Mouse (Mus musculus) lung, postnatal 0 days (tissue): ENCODE measurements around the gene Kif26a. TPM values are rescaled to one million over a fixed set of nuclear protein-coding genes. Genes with fewer than 3 reads are reported as not detected.

Experiments used
- ATAC-seq: fragments of 200-750 bp; cut with Nextera tagmentation; 2 replicates; pipeline ENCODE4 v1.8.0; 2017; ENCODE audit warnings: moderate library complexity
- DNase-seq: peaks from one replicate; pipeline ENCODE4 v3.0.0-alpha.2; 2016; ENCODE audit warnings: low spot score
- H3K27ac ChIP-seq: fragments of 300-500 bp; sonication (generic); 2 replicates; pipeline ENCODE4 v1.5.1; 2014; ENCODE audit warnings: antibody characterized with exemption, mild to moderate bottlenecking, low read length, mixed read lengths
- H3K27me3 ChIP-seq: fragments of 300-500 bp; sonication (generic); replicated peaks from 2 replicates; pipeline ENCODE4 v1.6.1; 2014; ENCODE audit warnings: low read length, mixed read lengths; ENCODE audit not compliant: insufficient read depth
- H3K36me3 ChIP-seq: fragments of 300-500 bp; sonication (generic); 2 replicates; pipeline ENCODE4 v1.6.1; 2014; ENCODE audit warnings: low read length, mixed read lengths; ENCODE audit not compliant: insufficient read depth
- H3K4me1 ChIP-seq: fragments of 300-500 bp; sonication (generic); 2 replicates; pipeline ENCODE4 v1.6.1; 2014; ENCODE audit warnings: antibody characterized with exemption, low read depth, low read length, mixed read lengths; ENCODE audit not compliant: insufficient read depth
- H3K4me2 ChIP-seq: fragments of 300-500 bp; sonication (generic); replicated peaks from 2 replicates; pipeline ENCODE4 v1.6.1; 2014; ENCODE audit warnings: low read depth, mild to moderate bottlenecking, low read length, moderate library complexity, mixed read lengths
- H3K4me3 ChIP-seq: fragments of 300-500 bp; sonication (generic); 2 replicates; pipeline ENCODE4 v1.5.1; 2014; ENCODE audit warnings: low read depth, low read length
- H3K9ac ChIP-seq: fragments of 300-500 bp; sonication (generic); replicated peaks from 2 replicates; pipeline ENCODE4 v1.6.1; 2014; ENCODE audit warnings: low read depth, mild to moderate bottlenecking
- H3K9me3 ChIP-seq: fragments of 300-500 bp; sonication (generic); 2 replicates; pipeline ENCODE4 v1.6.1; 2016; ENCODE audit warnings: low read length, mixed read lengths
- CTCF ChIP-seq: IDR thresholded peaks from 2 replicates; pipeline ENCODE4 v1.5.1; 2016; ENCODE audit warnings: antibody characterized with exemption, mild to moderate bottlenecking
- EP300 ChIP-seq: IDR thresholded peaks from 2 replicates; pipeline ENCODE4 v1.6.1; 2016; ENCODE audit warnings: antibody characterized with exemption, mild to moderate bottlenecking, control low read depth
- WGBS: fragments of 180-500 bp; shearing (Covaris S2); extraction: QIAGEN DNeasy Blood & Tissue Kit; methylation state at CpG from one replicate; pipeline ENCODE4 v1.1.7; 2014; 5-methylcytosine and 5-hydroxymethylcytosine counted together
- polyA plus RNA-seq: library from polyadenylated mRNA; unstranded; fragments of >200 nt; fragmentation: Nextera tagmentation; extraction: Ambion mirVana; gene quantifications from 2 replicates; pipeline ENCODE4 v1.2.1, GENCODE M21; 2015

The Kif26a gene
- polyA plus RNA-seq, 1 experiment from 2014 or later = 2.9 TPM

- no peak for DNase-seq
- Histone ChIP-seq H3K4me1 (peaks cover under 1% of the 10 kb centered on the region; the same call in 1 of the 2 replicates), H3K4me3 (no peak overlapping the region), H3K27ac (no peak overlapping the region), H3K9ac (no peak overlapping the region), H3K4me2 (no peak overlapping the region), H3K27me3 (peaks cover 37% of the 10 kb centered on the region), H3K36me3 (no peaks in the 10 kb centered on the region), H3K9me3 (no peaks in the 10 kb centered on the region)
- TF ChIP-seq CTCF (no peak), EP300 (no peak)
- no peak for ATAC-seq
- WGBS = 46% methylated on average over 7 of the region's 7 CpGs
Observed at GRCm38 (mm10) chr12:112140745-112141144, 5.3 kb upstream of the Kif26a start.

GRCm38 (mm10) chr12:112141300-112141699, 4.7 kb upstream of the Kif26a start:
- 1% methylated on average over 6 of the region's 6 CpGs for WGBS
- Histone ChIP-seq H3K4me3 (no peak overlapping the region), H3K4me1 (peaks cover 5% of the 10 kb centered on the region; the same call in 1 of the 2 replicates), H3K9ac (no peak overlapping the region), H3K9me3 (no peaks in the 10 kb centered on the region), H3K4me2 (no peak overlapping the region), H3K36me3 (no peaks in the 10 kb centered on the region), H3K27ac (no peak overlapping the region), H3K27me3 (peaks cover 42% of the 10 kb centered on the region)
- peak; percentile 70 for DNase-seq
- ATAC-seq = no peak
- peak; percentile 25; the same call in 1 of the 2 replicates for TF ChIP-seq CTCF
- no peak for TF ChIP-seq EP300

- no peaks in the 10 kb centered on the region for H3K36me3 ChIP-seq
- ATAC-seq = no peak
- no peaks in the 10 kb centered on the region for H3K9me3 ChIP-seq
- no peak for DNase-seq
- peak overlapping the region; percentile 51; the same call in 1 of the 2 replicates for H3K4me2 ChIP-seq
- peaks cover 5% of the 10 kb centered on the region for H3K4me1 ChIP-seq
- no peak overlapping the region; the same call in 1 of the 2 replicates for H3K4me3 ChIP-seq
- H3K27ac ChIP-seq = no peak overlapping the region
- TF ChIP-seq CTCF (peak; percentile 59), EP300 (no peak)
- WGBS = 4% methylated on average over 14 of the region's 14 CpGs
- peaks cover 42% of the 10 kb centered on the region for H3K27me3 ChIP-seq
- H3K9ac ChIP-seq = no peak overlapping the region
Observed at GRCm38 (mm10) chr12:112143116-112143832, 2.7 kb upstream of the Kif26a start.

GRCm38 (mm10) chr12:112143833-112144201, 2.2 kb upstream of the Kif26a start:
- no peak for ATAC-seq
- 1% methylated on average over 14 of the region's 52 CpGs for WGBS
- no peak overlapping the region for H3K27ac ChIP-seq
- peak overlapping the region; percentile 24; the same call in 1 of the 2 replicates for H3K4me3 ChIP-seq
- no peak overlapping the region for H3K9ac ChIP-seq
- no peak for TF ChIP-seq EP300
- peak; percentile 21 for TF ChIP-seq CTCF
- H3K4me1 ChIP-seq = peaks cover 5% of the 10 kb centered on the region
- peaks cover 42% of the 10 kb centered on the region for H3K27me3 ChIP-seq
- H3K4me2 ChIP-seq = peak overlapping the region; percentile 51
- DNase-seq = no peak
- no peaks in the 10 kb centered on the region for H3K36me3 ChIP-seq
- H3K9me3 ChIP-seq = no peaks in the 10 kb centered on the region

GRCm38 (mm10) chr12:112144377-112145115, 1.5 kb upstream of the Kif26a start:
- Histone ChIP-seq H3K27ac (no peak overlapping the region), H3K4me3 (peak overlapping the region; percentile 24; the same call in 1 of the 2 replicates), H3K36me3 (no peaks in the 10 kb centered on the region), H3K9me3 (no peaks in the 10 kb centered on the region), H3K4me1 (peaks cover 5% of the 10 kb centered on the region), H3K9ac (no peak overlapping the region), H3K4me2 (peak overlapping the region; percentile 51), H3K27me3 (peaks cover 42% of the 10 kb centered on the region)
- no peak for DNase-seq
- TF ChIP-seq EP300 (no peak), CTCF (no peak)
- ATAC-seq = no peak
- WGBS = 2% methylated on average over 46 of the region's 46 CpGs

- Histone ChIP-seq H3K27me3 (peaks cover 42% of the 10 kb centered on the region), H3K9me3 (no peaks in the 10 kb centered on the region), H3K27ac (no peak overlapping the region), H3K36me3 (no peaks in the 10 kb centered on the region), H3K4me2 (peak overlapping the region; percentile 64), H3K4me1 (peaks cover 10% of the 10 kb centered on the region), H3K4me3 (peak overlapping the region; percentile 46), H3K9ac (no peak overlapping the region)
- peak; percentile 80 for DNase-seq
- ATAC-seq = peak; percentile 50
- WGBS = under 1% methylated on average over 37 of the region's 37 CpGs
- peak; percentile 99 for TF ChIP-seq CTCF
- TF ChIP-seq EP300 = no peak
Observed at GRCm38 (mm10) chr12:112145211-112145874, 665 bp upstream of the Kif26a start.
